Mouse (Mus musculus) G1E (cell line): Measurements from ENCODE around the gene Zfp266. TPM values are rescaled to one million over a fixed set of nuclear protein-coding genes. Genes with fewer than 3 reads are reported as not detected.
"Not testable (repeated sequence)": the region's sequence is repeated elsewhere in the genome, so short reads cannot be mapped to it uniquely, and the experiment has no call there.

ENCODE experiments used
- ATAC-seq: 2 replicates; pipeline ENCODE4 v1.8.0; 2016; ENCODE audit warnings: mild to moderate bottlenecking; ENCODE audit not compliant: insufficient number of reproducible peaks, poor library complexity, low FRiP score, severe bottlenecking; ENCODE audit errors: extremely low read depth
- DNase-seq: peaks from one replicate; pipeline ENCODE4 v3.0.0; 2012; ENCODE audit warnings: low spot score
- H3K27me3 ChIP-seq: 2 replicates; pipeline ENCODE4 v1.6.1; 2012; ENCODE audit warnings: mild to moderate bottlenecking, low read length, inconsistent platforms; ENCODE audit not compliant: insufficient read depth
- H3K36me3 ChIP-seq: replicated peaks from 2 replicates; pipeline ENCODE3; 2012; ENCODE audit warnings: mild to moderate bottlenecking, inconsistent platforms
- H3K4me1 ChIP-seq: 2 replicates; pipeline ENCODE4 v1.6.1; 2012; ENCODE audit warnings: low read depth, low read length, inconsistent platforms, mixed read lengths; ENCODE audit not compliant: insufficient read depth
- H3K4me3 ChIP-seq: 2 replicates; pipeline ENCODE4 v1.5.1; 2012; ENCODE audit warnings: low read depth, mild to moderate bottlenecking, inconsistent platforms, low read length, moderate library complexity, mixed read lengths
- H3K9me3 ChIP-seq: replicated peaks from 2 replicates; pipeline ENCODE4 v1.6.1; 2012; ENCODE audit warnings: inconsistent platforms
- CTCF ChIP-seq: IDR thresholded peaks from 2 replicates; pipeline ENCODE4 v1.5.1; 2012; ENCODE audit warnings: low read depth, low read length, inconsistent platforms, mixed read lengths
- GATA1 ChIP-seq: IDR thresholded peaks from 2 replicates; pipeline ENCODE4 v1.6.1; 2012; ENCODE audit warnings: borderline replicate concordance, low read length, inconsistent platforms, mixed read lengths
- GATA2 ChIP-seq: IDR thresholded peaks from 2 replicates; pipeline ENCODE4 v1.6.1; 2012; ENCODE audit warnings: low read depth, low read length, inconsistent platforms, borderline replicate concordance
- POLR2AphosphoS5 ChIP-seq: IDR thresholded peaks from 2 replicates; pipeline ENCODE4 v1.6.1; 2012; ENCODE audit warnings: low read depth, low read length, inconsistent platforms; ENCODE audit not compliant: insufficient replicate concordance
- TAL1 ChIP-seq: conservative IDR thresholded peaks from 2 replicates; pipeline ENCODE4 v1.6.1; 2012; ENCODE audit warnings: low read depth, low read length, inconsistent platforms, mixed read lengths
- polyA plus RNA-seq: library from polyadenylated mRNA; stranded (reverse); fragments of >175 nt; gene quantifications from 2 replicates; pipeline ENCODE4 v1.2.3, GENCODE M21; 2012
- total RNA-seq, 2 experiments: library from RNA; stranded (forward) in 1 of 2; stranded (reverse) in 1 of 2; fragments of 200-1000 nt in 1 of 2; fragments of >200 nt in 1 of 2; fragmentation: Nextera tagmentation in 1 of 2; gene quantifications; 2 replicates each; pipeline ENCODE4 v1.2.3; 2014 to 2017

The Zfp266 gene
- 109 and 129 TPM in 2 replicates for total RNA-seq (2014; fragmentation: Nextera tagmentation)
- total RNA-seq (2017): 58.4 and 64.2 TPM in 2 replicates
- 1.4 and 2.0 TPM in 2 replicates for polyA plus RNA-seq

- no peak for TF ChIP-seq GATA1
- TF ChIP-seq TAL1: no peak
- no peak for TF ChIP-seq CTCF
- no peak for TF ChIP-seq POLR2AphosphoS5
- TF ChIP-seq GATA2: no peak
- H3K4me1 ChIP-seq: peaks cover 44% of the 10 kb centered on the region
Observed at GRCm38 (mm10) chr9:20521306-20521957, at the start of gene Zfp266. TSS of gene Zfp266 (minus strand) at chr9:20521417.

GRCm38 (mm10) chr9:20565326-20566030 is 44.3 kb upstream of the Zfp266 start:
- peaks cover 20% of the 10 kb centered on the region for H3K4me1 ChIP-seq
- H3K4me3 ChIP-seq, H3K9me3 ChIP-seq, H3K27me3 ChIP-seq, H3K36me3 ChIP-seq, DNase-seq, ATAC-seq: not testable (repeated sequence)

More at GRCm38 (mm10) chr9:20521306-20521957, at the start of gene Zfp266:
- peak; percentile 71 for DNase-seq
- ATAC-seq: peak; percentile 85
- H3K4me3 ChIP-seq: peak within 1 kb of the TSS; percentile 87
- no peaks in the 10 kb centered on the region for H3K27me3 ChIP-seq
- H3K36me3 ChIP-seq: peaks cover 28% of the 10 kb centered on the region
- H3K9me3 ChIP-seq: no peaks in the 10 kb centered on the region

- Histone ChIP-seq H3K4me3 (no peak overlapping the region), H3K9me3 (no peaks in the 10 kb centered on the region; the same call in 1 of the 2 replicates), H3K36me3 (no peaks in the 10 kb centered on the region), H3K27me3 (no peaks in the 10 kb centered on the region), H3K4me1 (peaks cover 45% of the 10 kb centered on the region)
- ATAC-seq (no peak), DNase-seq (no peak)
- TF ChIP-seq POLR2AphosphoS5: no peak
- no peak for TF ChIP-seq CTCF
- TF ChIP-seq TAL1: no peak
- TF ChIP-seq GATA2: no peak
- no peak for TF ChIP-seq GATA1
Observed at GRCm38 (mm10) chr9:20562177-20562576, 41.0 kb upstream of the Zfp266 start.

GRCm38 (mm10) chr9:20552698-20553097 is 31.5 kb upstream of the Zfp266 start:
- H3K4me3 ChIP-seq: no peak overlapping the region
- no peaks in the 10 kb centered on the region for H3K9me3 ChIP-seq
- H3K27me3 ChIP-seq: no peaks in the 10 kb centered on the region
- TF ChIP-seq CTCF (no peak), TAL1 (no peak), GATA2 (no peak), GATA1 (no peak), POLR2AphosphoS5 (no peak)
- no peak for DNase-seq
- ATAC-seq: no peak
- no peaks in the 10 kb centered on the region for H3K36me3 ChIP-seq
- H3K4me1 ChIP-seq: peaks cover 15% of the 10 kb centered on the region

GRCm38 (mm10) chr9:20551781-20552275 is 30.6 kb upstream of the Zfp266 start:
- no peaks in the 10 kb centered on the region for H3K27me3 ChIP-seq
- no peaks in the 10 kb centered on the region for H3K36me3 ChIP-seq
- ATAC-seq: no peak
- TF ChIP-seq POLR2AphosphoS5: no peak
- no peak for TF ChIP-seq GATA1
- TF ChIP-seq TAL1: no peak
- no peak for TF ChIP-seq CTCF
- TF ChIP-seq GATA2: no peak
- no peaks in the 10 kb centered on the region for H3K9me3 ChIP-seq
- H3K4me1 ChIP-seq: peaks cover 10% of the 10 kb centered on the region
- DNase-seq: no peak
- no peak overlapping the region for H3K4me3 ChIP-seq

- TF ChIP-seq POLR2AphosphoS5: no peak
- TF ChIP-seq CTCF: no peak
- peaks cover 28% of the 10 kb centered on the region for H3K4me1 ChIP-seq
- ATAC-seq (peak; percentile 46; the same call in 1 of the 2 replicates), DNase-seq (peak; percentile 63)
- H3K4me3 ChIP-seq: peak overlapping the region; percentile 68
- no peaks in the 10 kb centered on the region for H3K36me3 ChIP-seq
- 0 out of 2 replicates have a peak, but pooled peaks cover 2% of the 10 kb centered on the region for H3K27me3 ChIP-seq
- no peaks in the 10 kb centered on the region for H3K9me3 ChIP-seq
Observed at GRCm38 (mm10) chr9:20545151-20545550, 23.9 kb upstream of the Zfp266 start.
